Mouse (Mus musculus): ENCODE results near the gene Podxl2. TPM values are rescaled to one million over a fixed set of nuclear protein-coding genes. Genes with fewer than 3 reads are reported as not detected.

Gene Podxl2
- total RNA-seq, 1 experiment from 2014 or later = 2.5 TPM

DNA sequence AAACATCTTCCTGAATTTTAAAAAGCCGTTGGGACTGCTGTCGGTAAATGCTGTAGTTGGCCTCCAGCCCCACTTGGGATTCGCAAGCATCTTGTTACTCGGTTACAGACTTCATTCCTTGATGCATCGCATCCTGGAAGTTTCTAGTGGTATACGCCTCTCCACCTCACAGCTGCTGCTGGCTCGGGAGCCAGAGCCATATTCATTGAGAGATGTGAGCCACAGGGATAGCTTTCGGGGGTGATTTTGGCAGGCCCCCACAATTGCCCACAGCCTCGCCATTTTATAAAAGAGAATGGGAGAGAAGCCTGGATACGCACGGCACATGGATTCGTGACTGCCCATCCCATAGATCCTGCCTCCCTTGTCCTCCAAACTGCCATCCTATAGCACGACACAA is 81.0 kb downstream of the Podxl2 start:
- no peak for ATAC-seq (replicated peaks in 1 of 2; ENCODE audit: insufficient read depth in 1 of 2, low FRiP score in 2 of 2, low TSS enrichment in 1 of 2, low read depth in 1 of 2, poor library complexity in 2 of 2, severe bottlenecking in 2 of 2)

DNA sequence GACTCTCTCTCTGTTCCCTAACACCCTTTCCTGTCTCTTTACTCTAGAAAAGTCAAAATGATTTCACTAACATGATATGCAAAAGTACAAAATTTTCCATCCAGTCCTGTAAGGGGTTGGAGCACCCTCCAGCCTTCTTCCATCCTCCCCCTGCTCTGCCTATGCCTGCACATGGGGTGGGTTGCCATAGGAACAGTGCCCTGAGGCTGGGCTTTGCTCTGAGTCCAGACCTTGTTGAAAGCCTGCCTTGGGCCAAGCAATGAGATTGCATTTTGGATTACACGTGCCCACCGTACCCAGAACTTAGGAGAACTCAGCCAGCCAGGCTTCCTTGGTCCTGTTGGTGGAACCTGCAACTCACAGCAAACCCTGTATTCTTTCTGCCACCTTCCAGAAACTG is 81.6 kb downstream of the Podxl2 start:
- ATAC-seq (replicated peaks in 1 of 2; ENCODE audit: insufficient read depth in 1 of 2, low FRiP score in 2 of 2, low TSS enrichment in 1 of 2, low read depth in 1 of 2, poor library complexity in 2 of 2, severe bottlenecking in 2 of 2) = no peak

Other genes with a start within 250 kb of the Podxl2 start
- gene Kbtbd12, start 237.1 kb downstream of the Podxl2 start, total RNA-seq (2017) = 0.35 and 3.8 TPM in 2 replicates
- 0.55 and 1.1 TPM in 2 replicates for gene Mgll, start 150.6 kb downstream of the Podxl2 start, total RNA-seq (2017)
- gene Abtb1, start 33.1 kb downstream of the Podxl2 start, total RNA-seq (2017) = 51.2 and 82.1 TPM in 2 replicates
- gene Mcm2, start 23.7 kb upstream of the Podxl2 start, total RNA-seq (2017) = 125 and 146 TPM in 2 replicates
- gene Tpra1, start 27.2 kb upstream of the Podxl2 start, total RNA-seq (2017) = 27.5 and 50.7 TPM in 2 replicates

All from hematopoietic stem cell, adult 5-6 weeks (primary cell).